Mouse (Mus musculus) testis, adult 2 months (tissue): ENCODE measurements around the gene Tkt. TPM values are rescaled to one million over a fixed set of nuclear protein-coding genes. Genes with fewer than 3 reads are reported as not detected.

Source experiments
- H3K27ac ChIP-seq: fragments of 200-500 bp; 2 replicates; pipeline ENCODE4 v1.5.1; 2012; ENCODE audit warnings: low read depth, low read length; ENCODE audit not compliant: control insufficient read depth, insufficient read depth
- H3K27me3 ChIP-seq: fragments of 200-500 bp; 2 replicates; pipeline ENCODE4 v1.6.1; 2012; ENCODE audit warnings: mild to moderate bottlenecking, low read length, moderate library complexity; ENCODE audit not compliant: control insufficient read depth, insufficient read depth
- H3K36me3 ChIP-seq: fragments of 200-500 bp; 2 replicates; pipeline ENCODE4 v1.6.1; 2012; ENCODE audit warnings: mild to moderate bottlenecking, low read length; ENCODE audit not compliant: control insufficient read depth, insufficient read depth
- H3K4me1 ChIP-seq: fragments of 200-500 bp; 2 replicates; pipeline ENCODE4 v1.6.1; 2012; ENCODE audit warnings: low read length; ENCODE audit not compliant: control insufficient read depth, insufficient read depth
- H3K4me3 ChIP-seq: fragments of 200-500 bp; 2 replicates; pipeline ENCODE4 v1.5.1; 2012; ENCODE audit warnings: low read depth, mild to moderate bottlenecking, low read length, moderate library complexity, mixed read lengths; ENCODE audit not compliant: control insufficient read depth
- CTCF ChIP-seq: fragments of 200-500 bp; IDR thresholded peaks from 2 replicates; pipeline ENCODE4 v1.5.1; 2012; ENCODE audit warnings: low read depth, mild to moderate bottlenecking, inconsistent platforms, low read length, moderate library complexity; ENCODE audit not compliant: control insufficient read depth, insufficient read depth, insufficient replicate concordance
- POLR2A ChIP-seq: fragments of 200-500 bp; IDR thresholded peaks from 2 replicates; pipeline ENCODE4 v1.6.1; 2012; ENCODE audit warnings: low read depth, mild to moderate bottlenecking, inconsistent platforms, low read length, moderate library complexity; ENCODE audit not compliant: control insufficient read depth
- polyA plus RNA-seq: library from polyadenylated mRNA; depleted of rRNA; stranded (reverse); fragments of >200 nt; gene quantifications from 2 replicates; pipeline ENCODE4 v1.2.3, GENCODE M21; 2012

Tkt gene
- polyA plus RNA-seq, 1 experiment: 12.4 TPM

GRCm38 (mm10) chr14:30556651-30557050, 8.5 kb downstream of the Tkt start:
- Histone ChIP-seq H3K27ac (no peak overlapping the region), H3K4me1 (peaks cover 10% of the 10 kb centered on the region; the same call in 1 of the 2 replicates), H3K4me3 (no peak overlapping the region), H3K27me3 (no peaks in the 10 kb centered on the region), H3K36me3 (no peaks in the 10 kb centered on the region)
- TF ChIP-seq POLR2A (no peak), CTCF (no peak)

DNA sequence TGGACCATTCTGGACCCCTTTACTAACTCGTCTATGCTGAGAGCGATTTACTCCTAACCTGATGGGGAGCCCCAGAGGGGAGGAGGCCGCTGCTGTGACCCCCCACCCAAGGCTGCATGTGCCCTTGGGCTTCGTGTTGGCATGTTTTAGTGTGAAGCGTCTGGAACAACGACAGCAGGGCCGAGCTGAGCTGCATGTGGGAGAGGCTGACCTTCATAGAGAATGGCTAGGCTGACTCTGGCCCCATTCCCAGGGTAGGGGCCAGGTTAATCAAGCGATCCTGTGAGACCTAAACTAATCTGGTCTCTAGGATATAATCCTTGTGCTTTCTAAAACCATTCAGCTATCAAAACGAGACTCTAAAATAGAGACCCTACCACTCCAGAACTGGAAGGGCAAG, 9.6 kb downstream of the Tkt start:
- Histone ChIP-seq H3K27me3 (no peaks in the 10 kb centered on the region), H3K4me3 (no peak overlapping the region), H3K27ac (no peak overlapping the region), H3K4me1 (peaks cover 10% of the 10 kb centered on the region; the same call in 1 of the 2 replicates), H3K36me3 (no peaks in the 10 kb centered on the region)
- TF ChIP-seq POLR2A (no peak), CTCF (no peak)

DNA sequence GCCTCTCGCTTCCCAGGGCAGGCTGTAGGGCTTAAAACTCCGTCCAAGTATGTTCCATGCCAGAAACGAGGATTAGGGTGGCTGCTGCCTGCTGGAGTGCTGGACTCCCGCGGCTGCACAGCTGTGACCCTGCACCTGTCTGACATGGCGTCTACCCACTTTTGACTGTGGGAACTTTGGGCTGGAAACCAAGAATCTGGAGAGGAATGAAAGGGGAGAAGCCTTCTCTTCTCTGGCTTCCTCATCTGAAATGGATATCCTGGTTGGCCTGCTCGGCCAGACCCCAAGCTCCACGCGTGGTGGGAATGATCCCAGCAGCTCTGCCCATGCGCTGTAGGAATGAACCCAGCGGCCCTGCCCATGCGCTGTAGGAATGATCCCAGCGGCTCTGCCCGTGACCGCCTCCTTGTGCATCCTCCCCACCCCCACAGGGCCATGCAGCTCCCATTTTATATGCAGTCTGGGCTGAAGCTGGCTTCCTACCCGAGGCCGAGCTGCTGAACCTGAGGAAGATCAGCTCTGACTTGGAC, 11.2 kb downstream of the Tkt start:
- no peaks in the 10 kb centered on the region for H3K27me3 ChIP-seq
- H3K4me1 ChIP-seq: peaks cover 6% of the 10 kb centered on the region; the same call in 1 of the 2 replicates
- no peaks in the 10 kb centered on the region for H3K36me3 ChIP-seq
- peak overlapping the region; percentile 0; the same call in 1 of the 2 replicates for H3K4me3 ChIP-seq
- no peak for TF ChIP-seq CTCF
- no peak overlapping the region for H3K27ac ChIP-seq

DNA sequence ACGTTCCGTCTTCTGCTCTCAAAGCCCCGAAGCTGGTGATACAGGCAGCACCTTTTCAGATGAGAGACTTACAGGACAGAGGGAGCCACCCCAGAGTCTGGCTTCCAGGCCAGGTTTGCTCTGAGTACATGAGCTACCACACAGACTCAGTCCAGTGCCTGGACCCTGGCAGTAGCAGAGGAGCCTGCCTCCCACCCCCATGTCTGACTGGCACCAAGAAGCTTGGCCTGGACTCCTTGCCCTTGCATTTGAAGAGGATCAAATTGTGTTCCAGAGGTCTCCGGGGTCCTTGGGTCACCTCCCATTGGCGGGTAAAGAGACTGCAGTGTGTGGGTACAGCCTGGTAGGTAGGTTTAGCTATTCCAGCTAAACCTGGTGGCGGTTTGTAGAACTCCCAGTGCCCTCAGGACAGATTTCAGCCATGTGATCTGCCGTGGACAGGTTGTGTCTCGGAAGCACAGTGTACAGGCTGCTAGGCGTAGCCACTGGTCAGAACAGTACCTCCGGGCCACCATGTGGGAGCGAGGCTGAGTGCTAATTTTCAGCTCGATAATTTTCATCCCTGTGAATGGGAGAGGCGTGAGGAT, 12.7 kb downstream of the Tkt start:
- Histone ChIP-seq H3K4me1 (peaks cover 6% of the 10 kb centered on the region; the same call in 1 of the 2 replicates), H3K36me3 (no peaks in the 10 kb centered on the region), H3K4me3 (no peak overlapping the region), H3K27ac (no peak overlapping the region), H3K27me3 (no peaks in the 10 kb centered on the region)
- no peak for TF ChIP-seq POLR2A

GRCm38 (mm10) chr14:30561470-30562187, 13.5 kb downstream of the Tkt start:
- Histone ChIP-seq H3K27ac (no peak overlapping the region), H3K4me3 (no peak overlapping the region), H3K27me3 (no peaks in the 10 kb centered on the region), H3K36me3 (no peaks in the 10 kb centered on the region), H3K4me1 (peaks cover 6% of the 10 kb centered on the region; the same call in 1 of the 2 replicates)
- TF ChIP-seq CTCF (no peak), POLR2A (no peak)

DNA sequence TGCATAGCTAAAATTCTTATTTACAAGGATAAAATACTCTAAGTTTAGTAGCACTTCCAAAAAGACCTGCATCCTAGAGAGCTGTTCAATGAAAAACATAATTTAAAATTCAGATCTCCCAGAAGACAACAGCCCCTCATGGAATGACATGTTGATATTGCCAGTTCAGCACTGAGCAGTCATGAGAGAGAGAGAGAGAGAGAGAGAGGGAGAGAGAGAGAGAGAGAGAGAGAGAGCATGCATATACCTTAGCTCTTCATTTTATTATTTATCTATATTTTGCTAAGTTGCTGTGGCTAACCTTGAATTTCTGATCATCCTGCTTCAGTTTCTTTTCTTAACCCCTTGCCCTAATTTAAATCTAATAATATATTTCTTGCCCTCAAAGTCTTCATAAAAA, 14.2 kb downstream of the Tkt start:
- Histone ChIP-seq H3K4me3 (no peak overlapping the region), H3K4me1 (peaks cover 6% of the 10 kb centered on the region; the same call in 1 of the 2 replicates), H3K27me3 (no peaks in the 10 kb centered on the region), H3K27ac (no peak overlapping the region), H3K36me3 (no peaks in the 10 kb centered on the region)
- no peak for TF ChIP-seq CTCF
- TF ChIP-seq POLR2A: no peak

DNA sequence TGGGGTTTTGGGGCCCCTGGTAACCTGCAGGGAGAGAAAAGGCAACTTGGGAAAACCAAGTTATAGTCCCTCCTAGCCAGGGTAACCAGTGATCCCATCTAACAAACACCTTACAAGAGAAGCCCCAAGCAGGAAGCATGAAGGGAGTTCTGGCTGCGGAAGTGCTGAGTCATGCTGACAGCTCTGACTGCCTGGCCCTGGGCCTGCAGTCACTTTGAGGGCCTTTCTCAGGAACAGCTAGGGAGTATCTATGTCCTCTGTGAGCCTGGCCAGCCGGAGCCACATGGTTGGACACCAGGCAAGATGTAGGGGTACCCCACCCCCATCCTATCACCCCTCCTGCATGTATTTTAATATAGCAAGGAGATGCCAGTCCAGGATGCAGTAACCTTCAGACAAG, 16.3 kb downstream of the Tkt start:
- TF ChIP-seq POLR2A (no peak), CTCF (no peak)
- H3K27me3 ChIP-seq: no peaks in the 10 kb centered on the region
- H3K4me3 ChIP-seq: no peak overlapping the region
- H3K4me1 ChIP-seq: peaks cover 4% of the 10 kb centered on the region; the same call in 1 of the 2 replicates
- H3K27ac ChIP-seq: no peak overlapping the region
- no peaks in the 10 kb centered on the region for H3K36me3 ChIP-seq

DNA sequence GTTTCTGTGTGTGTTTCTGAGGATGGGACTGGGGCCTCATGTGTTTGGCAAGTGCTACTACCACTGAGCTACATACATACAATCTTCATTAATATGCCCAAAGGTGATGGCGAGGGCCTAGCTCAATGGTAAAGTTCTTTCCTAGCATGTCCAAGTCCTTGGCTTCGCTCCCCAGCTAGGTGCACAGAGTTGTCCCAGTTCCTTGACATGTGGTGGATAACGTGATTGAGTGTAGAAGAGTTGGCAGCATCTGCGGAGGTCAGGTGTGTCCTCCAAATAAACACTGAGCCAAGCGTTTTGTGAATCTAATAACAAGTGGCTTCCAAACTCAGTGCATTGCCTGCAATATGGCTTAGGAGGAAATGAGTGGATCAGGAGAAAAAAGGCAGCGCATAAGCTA, 18.2 kb downstream of the Tkt start:
- Histone ChIP-seq H3K4me1 (no peaks in the 10 kb centered on the region), H3K27me3 (no peaks in the 10 kb centered on the region), H3K27ac (no peak overlapping the region), H3K36me3 (no peaks in the 10 kb centered on the region), H3K4me3 (no peak overlapping the region)
- TF ChIP-seq CTCF (no peak), POLR2A (no peak)
